Mouse (Mus musculus) liver, adult 2 months (tissue): ENCODE data around the gene 3110009E18Rik. TPM values are rescaled to one million over a fixed set of nuclear protein-coding genes. Genes with fewer than 3 reads are reported as not detected.

ENCODE experiments used
- DNase-seq: peaks from one replicate; pipeline ENCODE4 v3.0.0-alpha.2; 2011; ENCODE audit warnings: low read depth, low spot score; ENCODE audit errors: extremely low read depth
- H3K27ac ChIP-seq: fragments of 200-500 bp; replicated peaks from 2 replicates; pipeline ENCODE4 v1.5.1; 2012; ENCODE audit warnings: low read depth, mild to moderate bottlenecking, control low read depth, inconsistent platforms, low read length; ENCODE audit not compliant: insufficient read depth
- H3K27me3 ChIP-seq: fragments of 200-500 bp; 2 replicates; pipeline ENCODE4 v1.6.1; 2012; ENCODE audit warnings: mild to moderate bottlenecking, moderate library complexity, low read length, inconsistent platforms; ENCODE audit not compliant: control insufficient read depth, insufficient read depth
- H3K36me3 ChIP-seq: fragments of 200-500 bp; 2 replicates; pipeline ENCODE4 v1.6.1; 2012; ENCODE audit warnings: low read length, inconsistent platforms; ENCODE audit not compliant: control insufficient read depth, insufficient read depth
- H3K4me1 ChIP-seq: fragments of 200-500 bp; 2 replicates; pipeline ENCODE4 v1.6.1; 2011; ENCODE audit warnings: low read length; ENCODE audit not compliant: control insufficient read depth, insufficient read depth
- H3K4me3 ChIP-seq: fragments of 200-500 bp; 2 replicates; pipeline ENCODE4 v1.5.1; 2011; ENCODE audit warnings: low read depth, mild to moderate bottlenecking, control low read depth, low read length, moderate library complexity; ENCODE audit not compliant: insufficient read depth
- H3K79me2 ChIP-seq: fragments of 200-500 bp; 2 replicates; pipeline ENCODE4 v1.6.1; 2012; ENCODE audit warnings: inconsistent platforms, mild to moderate bottlenecking, low read length, moderate library complexity; ENCODE audit not compliant: control insufficient read depth, insufficient read depth
- H3K9ac ChIP-seq: fragments of 200-500 bp; 2 replicates; pipeline ENCODE4 v1.6.1; 2012; ENCODE audit warnings: low read depth, mild to moderate bottlenecking, control low read depth, inconsistent platforms, low read length
- CTCF ChIP-seq: fragments of 200-500 bp; IDR thresholded peaks from 2 replicates; pipeline ENCODE4 v1.5.1; 2011; ENCODE audit warnings: low read depth, low read length, control low read depth
- POLR2A ChIP-seq: fragments of 200-500 bp; IDR thresholded peaks from 2 replicates; pipeline ENCODE4 v1.6.1; 2011; ENCODE audit warnings: low read length, control low read depth; ENCODE audit not compliant: insufficient read depth; ENCODE audit errors: extremely low read depth
- WGBS: fragments of 180-500 bp; shearing (Covaris S2); methylation state at CpG from one replicate; pipeline ENCODE4 v1.1.7; 2018; 5-methylcytosine and 5-hydroxymethylcytosine counted together
- polyA plus RNA-seq: library from polyadenylated mRNA; depleted of rRNA; stranded (reverse); fragments of >200 nt; gene quantifications from 2 replicates; pipeline ENCODE4 v1.2.3, GENCODE M21; 2012
- total RNA-seq: library from RNA; depleted of rRNA; stranded (reverse); fragments of >200 nt; gene quantifications from 2 replicates; pipeline ENCODE4 v1.2.3, GENCODE M21; 2014

The 3110009E18Rik gene
- total and polyA plus RNA-seq, 2 experiments = 0.61 to 1.4 TPM

DNA sequence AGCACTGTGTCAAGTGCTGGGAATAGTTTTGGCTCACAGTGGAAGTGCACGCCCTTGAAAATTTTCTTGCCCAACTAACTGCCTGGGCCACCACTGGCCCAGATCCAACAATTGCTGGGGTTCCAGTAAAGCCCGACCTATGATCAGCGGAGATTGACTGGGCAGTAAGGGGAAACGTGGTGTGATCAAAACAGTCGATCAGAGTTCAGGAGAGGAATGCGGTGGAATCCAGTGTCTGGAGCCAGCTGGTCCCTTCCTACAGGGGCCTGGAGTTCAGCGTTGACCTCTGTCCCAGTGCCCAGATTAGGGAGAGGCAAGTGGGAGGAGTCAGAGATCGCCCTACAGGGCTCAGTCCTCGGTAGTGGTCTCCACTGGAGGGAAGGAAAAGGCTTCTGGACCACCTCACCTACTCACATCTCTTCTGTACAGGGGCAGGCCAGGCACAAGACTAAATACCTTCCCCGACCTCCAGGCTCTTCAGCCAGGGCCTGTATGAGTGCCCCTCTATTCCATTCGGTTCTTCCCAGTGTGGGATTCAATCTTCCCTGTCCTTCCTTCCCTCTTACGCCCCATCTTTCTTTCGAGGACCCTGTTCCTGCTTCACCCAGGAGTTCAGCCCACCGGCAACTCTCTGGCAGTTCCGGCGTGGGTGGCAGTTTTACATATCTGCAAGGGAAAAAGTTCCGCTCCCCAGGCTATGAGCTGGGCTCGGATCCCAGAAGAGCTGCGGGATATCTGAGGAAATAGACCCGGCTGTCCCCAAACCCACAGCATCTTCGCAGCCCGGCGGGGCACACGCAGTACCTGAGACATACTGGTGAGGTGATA lies 632 bp upstream of the 3110009E18Rik start:
- DNase-seq = peak; percentile 99

DNA sequence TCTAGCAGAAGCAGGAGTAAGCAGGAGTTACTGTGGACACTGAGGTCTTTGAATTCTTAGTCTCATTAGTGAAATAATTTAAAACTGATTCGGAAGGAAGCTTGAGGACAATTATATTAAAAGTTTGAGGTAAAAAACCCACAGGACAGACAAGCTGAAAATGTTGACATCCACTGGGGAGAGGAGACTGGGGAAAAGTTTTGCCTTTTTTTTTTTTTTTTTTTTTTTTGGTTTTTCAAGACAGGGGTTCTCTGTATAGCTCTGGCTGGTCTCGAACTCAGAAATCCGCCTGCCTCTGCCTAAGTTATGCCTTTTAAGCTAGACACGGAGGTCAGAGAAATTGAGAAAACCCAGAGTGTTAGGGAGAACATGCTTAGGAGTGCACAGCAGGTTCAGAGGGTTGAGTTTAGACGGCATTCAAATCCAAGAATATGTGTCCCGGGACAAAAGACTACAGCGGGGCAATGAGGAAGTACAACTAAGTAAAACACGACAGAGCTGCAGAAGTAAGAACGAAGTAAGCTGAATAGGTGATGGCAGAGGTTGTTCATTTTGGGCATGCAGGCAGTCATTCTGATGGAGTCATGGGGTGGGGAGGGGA lies 1.0 kb downstream of the 3110009E18Rik start:
- Histone ChIP-seq H3K27me3 (no peaks in the 10 kb centered on the region), H3K9ac (peak overlapping the region; percentile 45), H3K79me2 (peaks cover 13% of the 10 kb centered on the region; the same call in 1 of the 2 replicates), H3K4me3 (no peak overlapping the region), H3K27ac (peak overlapping the region; percentile 75), H3K36me3 (peaks cover 18% of the 10 kb centered on the region), H3K4me1 (peaks cover 18% of the 10 kb centered on the region)
- TF ChIP-seq CTCF (no peak), POLR2A (no peak)
- DNase-seq = no peak
- WGBS = 87% methylated on average over 9 of the region's 9 CpGs

More for the DNA sequence above, 632 bp upstream of the 3110009E18Rik start:
- WGBS = under 1% methylated on average over 24 of the region's 24 CpGs
- Histone ChIP-seq H3K79me2 (peaks cover 13% of the 10 kb centered on the region; the same call in 1 of the 2 replicates), H3K9ac (peak overlapping the region; percentile 82), H3K4me1 (peaks cover 18% of the 10 kb centered on the region), H3K27me3 (no peaks in the 10 kb centered on the region), H3K27ac (peak overlapping the region; percentile 92), H3K36me3 (peaks cover 21% of the 10 kb centered on the region), H3K4me3 (peak overlapping the region; percentile 76)
- TF ChIP-seq CTCF (no peak), POLR2A (peak; percentile 19; the same call in 1 of the 2 replicates)

DNA sequence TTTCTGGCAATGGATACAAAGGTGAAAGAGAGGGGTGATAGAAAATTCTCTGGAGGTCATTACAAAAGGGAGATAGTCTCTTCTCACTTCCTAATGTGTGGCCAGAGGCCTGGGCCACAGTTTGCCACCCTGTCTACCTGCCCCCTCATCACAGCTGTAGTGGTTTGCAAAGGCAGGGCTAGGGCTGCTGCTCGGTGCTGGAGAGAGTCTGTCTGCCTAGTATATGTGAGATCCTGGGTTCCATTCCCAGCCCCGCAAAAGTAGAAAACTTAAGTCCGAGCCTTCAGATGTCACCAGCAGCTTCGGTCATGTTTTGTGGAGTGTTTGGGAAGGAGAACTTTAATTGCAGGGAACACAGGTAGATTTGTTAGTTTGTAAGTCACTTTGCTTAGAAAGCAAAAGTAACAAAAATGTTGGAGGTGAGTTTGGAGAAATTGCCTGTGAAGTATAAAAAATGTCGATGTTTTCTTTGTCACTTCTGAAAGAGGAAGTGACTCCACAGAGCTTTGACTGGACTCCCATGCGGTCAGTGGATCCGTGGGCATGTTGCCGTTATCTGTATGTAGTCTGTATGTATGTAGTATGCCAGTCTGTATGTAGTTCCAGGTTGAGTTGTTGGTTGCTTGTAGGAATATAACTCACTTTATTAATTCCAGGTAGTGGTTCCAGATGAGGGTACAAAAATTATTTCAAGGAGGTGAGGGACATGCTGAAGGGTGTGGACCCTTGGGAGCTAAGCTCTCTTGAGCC lies 1.8 kb downstream of the 3110009E18Rik start:
- Histone ChIP-seq H3K36me3 (peaks cover 13% of the 10 kb centered on the region), H3K79me2 (peaks cover 13% of the 10 kb centered on the region; the same call in 1 of the 2 replicates), H3K27me3 (no peaks in the 10 kb centered on the region), H3K4me1 (peaks cover 16% of the 10 kb centered on the region), H3K4me3 (no peak overlapping the region), H3K9ac (no peak overlapping the region), H3K27ac (no peak overlapping the region)
- TF ChIP-seq POLR2A = no peak
- TF ChIP-seq CTCF = no peak
- WGBS = 89% methylated on average over 8 of the region's 8 CpGs
- DNase-seq = no peak

DNA sequence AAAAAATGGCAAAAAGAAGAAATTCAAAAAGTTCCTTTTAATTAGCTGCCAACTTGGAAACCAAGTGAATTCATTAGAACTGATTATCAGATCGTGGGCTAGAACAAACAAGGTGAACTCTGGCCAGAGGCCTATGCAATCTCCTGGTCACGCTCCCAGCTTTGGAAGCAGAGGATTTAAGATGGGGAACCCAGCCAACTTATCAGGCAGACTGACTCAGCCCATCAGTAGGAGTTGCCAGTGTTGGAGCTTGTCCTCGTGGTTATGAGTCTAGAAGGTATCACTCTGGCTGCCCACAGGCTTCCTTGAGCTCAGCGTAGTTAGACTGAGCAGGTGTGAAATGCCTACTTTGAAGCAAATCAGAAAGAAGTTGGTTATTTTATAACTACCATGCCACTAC lies 3.9 kb downstream of the 3110009E18Rik start:
- Histone ChIP-seq H3K79me2 (peaks cover 2% of the 10 kb centered on the region; the same call in 1 of the 2 replicates), H3K27me3 (no peaks in the 10 kb centered on the region), H3K4me3 (no peak overlapping the region), H3K4me1 (peaks cover 12% of the 10 kb centered on the region), H3K27ac (no peak overlapping the region), H3K9ac (no peak overlapping the region), H3K36me3 (no peaks in the 10 kb centered on the region)
- peak; percentile 97 for DNase-seq
- 15% methylated on average over 4 of the region's 4 CpGs for WGBS
- TF ChIP-seq POLR2A (no peak), CTCF (no peak)

DNA sequence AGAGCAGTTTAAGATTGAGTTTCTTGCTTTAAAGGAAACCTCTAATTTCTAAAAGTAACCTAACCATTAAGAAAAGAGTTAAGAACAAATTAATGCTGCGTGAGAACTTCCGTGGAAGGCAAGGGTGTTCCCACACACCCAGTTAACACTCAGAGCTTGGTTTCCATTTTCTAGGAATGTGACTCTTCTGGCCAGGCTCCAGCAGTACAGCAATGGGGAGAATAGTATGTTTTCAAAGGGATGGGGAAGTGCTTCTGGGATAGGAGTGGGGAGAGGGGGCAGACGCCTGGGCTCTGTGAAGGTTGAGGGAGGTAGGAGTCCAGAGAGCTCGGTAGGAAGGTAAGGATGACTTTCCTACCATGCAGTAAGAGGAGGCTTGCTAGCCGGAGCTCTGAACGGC lies 4.5 kb downstream of the 3110009E18Rik start:
- no peaks in the 10 kb centered on the region for H3K27me3 ChIP-seq
- no peaks in the 10 kb centered on the region for H3K36me3 ChIP-seq
- H3K4me1 ChIP-seq = peaks cover 12% of the 10 kb centered on the region
- no peak overlapping the region for H3K27ac ChIP-seq
- WGBS = 84% methylated on average over 6 of the region's 6 CpGs
- H3K9ac ChIP-seq = no peak overlapping the region
- no peak overlapping the region for H3K4me3 ChIP-seq
- DNase-seq = no peak
- H3K79me2 ChIP-seq = peaks cover 2% of the 10 kb centered on the region; the same call in 1 of the 2 replicates
- TF ChIP-seq POLR2A = no peak
- no peak for TF ChIP-seq CTCF
